Mouse (Mus musculus) testis, adult 2 months (tissue): Measurements from ENCODE around the gene Mum1.

ENCODE experiments used
- CTCF ChIP-seq: fragments of 200-500 bp; IDR thresholded peaks from 2 replicates; pipeline ENCODE4 v1.5.1; 2012; ENCODE audit warnings: low read depth, mild to moderate bottlenecking, inconsistent platforms, low read length, moderate library complexity; ENCODE audit not compliant: control insufficient read depth, insufficient read depth, insufficient replicate concordance
- POLR2A ChIP-seq: fragments of 200-500 bp; IDR thresholded peaks from 2 replicates; pipeline ENCODE4 v1.6.1; 2012; ENCODE audit warnings: low read depth, mild to moderate bottlenecking, inconsistent platforms, low read length, moderate library complexity; ENCODE audit not compliant: control insufficient read depth

DNA sequence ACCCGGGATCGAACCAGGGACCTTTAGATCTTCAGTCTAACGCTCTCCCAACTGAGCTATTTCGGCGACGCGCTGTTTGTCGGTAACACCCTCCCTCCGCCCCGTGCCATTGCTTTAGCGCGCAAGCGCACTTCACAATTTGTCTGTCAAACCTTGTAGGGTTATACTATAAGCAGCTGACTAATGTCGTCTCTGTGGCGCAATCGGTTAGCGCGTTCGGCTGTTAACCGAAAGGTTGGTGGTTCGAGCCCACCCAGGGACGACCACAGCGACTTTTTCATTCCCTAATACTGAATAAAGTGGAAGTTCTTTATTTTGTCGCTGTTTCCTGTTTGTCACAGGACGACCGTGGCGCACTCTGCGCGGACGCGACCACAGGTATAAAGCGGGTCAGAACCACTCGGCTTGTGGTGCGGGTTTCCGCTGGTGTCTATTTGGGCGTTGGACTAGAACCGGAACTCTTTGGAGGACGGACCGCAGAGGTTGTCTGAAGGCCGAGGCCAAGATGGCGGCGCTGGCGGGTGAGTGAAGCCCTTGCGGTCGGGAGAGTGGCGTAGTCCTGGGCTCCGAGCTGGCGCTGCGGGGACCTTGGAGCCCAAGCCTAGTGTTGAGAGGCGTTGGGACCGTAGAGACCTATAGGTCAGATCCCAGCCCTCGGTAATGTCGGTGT is 22.9 kb downstream of the Mum1 start, which contains the start of gene Ndufs7:
- TF ChIP-seq POLR2A = peak; percentile 67
- no peak for TF ChIP-seq CTCF
